Mouse (Mus musculus) cerebellum, adult 2 months (tissue): ENCODE measurements around the gene Tctn1. TPM values are rescaled to one million over a fixed set of nuclear protein-coding genes. Genes with fewer than 3 reads are reported as not detected.
"Not testable (repeated sequence)": the region's sequence is repeated elsewhere in the genome, so short reads cannot be mapped to it uniquely, and the experiment has no call there.

Source experiments
- DNase-seq, 2 experiments: peaks; one replicate each; pipeline ENCODE4 v3.0.0; 2021
- H3K27ac ChIP-seq: fragments of 200-500 bp; 2 replicates; pipeline ENCODE4 v1.5.1; 2012; ENCODE audit warnings: low read length, control low read depth, inconsistent platforms; ENCODE audit not compliant: insufficient read depth
- H3K27me3 ChIP-seq: fragments of 200-500 bp; 2 replicates; pipeline ENCODE4 v1.6.1; 2012; ENCODE audit warnings: inconsistent platforms, mild to moderate bottlenecking, low read length, moderate library complexity; ENCODE audit not compliant: control insufficient read depth, insufficient read depth
- H3K4me1 ChIP-seq: fragments of 200-500 bp; 2 replicates; pipeline ENCODE4 v1.6.1; 2011; ENCODE audit warnings: low read length; ENCODE audit not compliant: control insufficient read depth, insufficient read depth
- H3K4me3 ChIP-seq: fragments of 200-500 bp; replicated peaks from 2 replicates; pipeline ENCODE3; 2011; ENCODE audit warnings: mild to moderate bottlenecking, low read depth, low read length, control low read depth; ENCODE audit not compliant: insufficient read depth
- CTCF ChIP-seq: fragments of 200-500 bp; IDR thresholded peaks from 2 replicates; pipeline ENCODE4 v1.5.1; 2011; ENCODE audit warnings: low read depth, mild to moderate bottlenecking, control low read depth, low read length, moderate library complexity, borderline replicate concordance; ENCODE audit not compliant: insufficient read depth
- POLR2A ChIP-seq: fragments of 200-500 bp; IDR thresholded peaks from 2 replicates; pipeline ENCODE4 v1.6.1; 2011; ENCODE audit warnings: low read length, control low read depth, borderline replicate concordance; ENCODE audit not compliant: insufficient read depth
- WGBS: fragments of 180-500 bp; shearing (Covaris S2); methylation state at CpG from one replicate; pipeline ENCODE4 v1.1.7; 2018; 5-methylcytosine and 5-hydroxymethylcytosine counted together
- polyA plus RNA-seq: library from polyadenylated mRNA; depleted of rRNA; stranded (reverse); fragments of >200 nt; gene quantifications from 2 replicates; pipeline ENCODE4 v1.2.3, GENCODE M21; 2012

The Tctn1 gene
- polyA plus RNA-seq, 1 experiment = 29.2 TPM

- no peak for DNase-seq
- WGBS = 75% methylated on average over 18 of the region's 18 CpGs
- no peak overlapping the region for H3K27ac ChIP-seq
- H3K4me3 ChIP-seq = no peak overlapping the region
- TF ChIP-seq POLR2A (no peak), CTCF (no peak)
- H3K27me3 ChIP-seq = no peaks in the 10 kb centered on the region
- H3K4me1 ChIP-seq = no peaks in the 10 kb centered on the region; the same call in 1 of the 2 replicates
These were observed 44.3 kb downstream of the Tctn1 start for GRCm38 (mm10) chr5:122219655-122220629.

DNA sequence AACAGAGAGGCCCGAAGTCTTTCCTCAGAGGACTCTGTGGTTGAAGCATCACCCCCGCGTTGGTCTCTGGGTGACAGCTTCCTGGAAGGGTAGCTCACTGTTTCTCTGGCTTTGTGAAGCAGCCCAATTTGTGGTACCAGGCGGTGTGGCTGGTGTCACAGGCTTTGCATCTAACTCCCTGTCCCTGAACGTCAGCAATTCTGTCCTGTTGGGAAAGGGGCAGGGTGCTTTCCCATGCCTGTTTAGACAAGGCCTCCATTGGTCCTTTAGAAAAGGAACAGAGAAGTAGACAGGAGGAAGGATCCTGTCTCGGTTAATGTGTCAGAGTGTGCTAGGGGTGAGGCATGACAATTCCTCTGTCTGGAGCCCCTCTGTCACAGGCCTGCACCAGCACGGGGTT lies 45.3 kb downstream of the Tctn1 start:
- H3K27ac ChIP-seq = no peak overlapping the region
- TF ChIP-seq POLR2A (no peak), CTCF (no peak)
- WGBS = 85% methylated on average over 7 of the region's 7 CpGs

DNA sequence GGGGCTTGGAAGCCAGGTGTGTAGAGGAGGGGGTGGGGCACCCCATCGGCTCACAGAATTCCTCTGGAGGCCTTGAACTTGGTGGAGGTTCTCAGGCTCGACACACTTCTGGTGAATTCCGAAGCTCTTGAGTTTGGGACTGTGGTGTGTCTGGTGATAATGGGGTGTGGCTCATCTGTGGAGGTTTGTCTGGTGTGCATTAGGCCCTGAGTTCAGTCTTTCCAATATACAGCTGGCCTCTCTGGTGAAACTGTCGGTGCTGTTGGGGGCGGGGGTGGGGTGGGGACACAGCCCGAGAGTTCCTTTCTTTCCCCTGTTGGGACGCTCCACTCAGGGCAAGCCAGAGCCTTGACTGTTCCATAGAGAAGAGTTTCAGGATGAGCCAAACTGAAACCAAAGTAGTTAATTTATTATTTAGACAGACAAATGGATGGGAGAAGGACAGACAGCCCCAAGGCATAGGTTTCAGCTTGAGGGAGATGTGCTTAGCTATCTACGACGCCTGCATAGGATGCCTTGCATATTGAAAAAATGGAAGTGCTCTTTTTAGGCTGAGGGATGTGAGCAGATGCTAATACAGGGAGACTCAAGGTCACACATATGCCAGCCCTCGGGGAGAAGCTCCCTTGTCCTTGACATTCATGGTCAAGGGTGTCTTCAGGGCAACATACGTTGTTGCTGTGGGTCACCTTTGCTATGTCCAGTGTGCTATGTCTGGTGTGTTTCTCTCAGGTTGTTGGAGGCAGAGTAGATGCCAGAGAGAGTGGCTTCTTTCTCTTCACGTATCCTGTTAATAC lies 46.0 kb downstream of the Tctn1 start:
- WGBS = 92% methylated on average over 12 of the region's 12 CpGs

More for the DNA sequence above, 45.3 kb downstream of the Tctn1 start:
- H3K27me3 ChIP-seq = no peaks in the 10 kb centered on the region
- no peak for DNase-seq
- no peak overlapping the region for H3K4me3 ChIP-seq
- H3K4me1 ChIP-seq = no peaks in the 10 kb centered on the region; the same call in 1 of the 2 replicates

DNA sequence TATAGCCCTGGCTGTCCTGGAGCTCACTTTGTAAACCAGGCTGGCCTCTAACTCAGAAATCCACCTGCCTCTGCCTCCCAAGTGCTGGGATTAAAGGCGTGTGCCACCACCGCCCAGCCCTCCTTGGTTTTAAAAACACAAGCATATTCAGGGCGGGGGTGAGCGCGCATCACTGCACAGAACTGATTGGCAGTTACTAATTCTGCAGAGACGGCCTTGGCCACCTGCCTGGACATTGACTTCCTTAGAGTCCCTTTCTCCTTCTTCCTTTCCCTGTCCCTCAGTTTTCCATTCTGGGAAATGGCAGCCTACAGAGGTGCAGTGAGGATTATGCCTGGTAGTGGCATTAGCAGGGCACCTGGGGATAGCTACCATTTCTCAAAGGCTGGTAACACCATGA lies 46.6 kb downstream of the Tctn1 start:
- Histone ChIP-seq H3K4me3 (no peak overlapping the region), H3K27ac (no peak overlapping the region), H3K4me1 (no peaks in the 10 kb centered on the region; the same call in 1 of the 2 replicates), H3K27me3 (no peaks in the 10 kb centered on the region)
- DNase-seq = no peak
- no peak for TF ChIP-seq CTCF
- TF ChIP-seq POLR2A = no peak
- WGBS = 62% methylated on average over 6 of the region's 6 CpGs

More for the DNA sequence above, 46.0 kb downstream of the Tctn1 start:
- no peak for DNase-seq
- TF ChIP-seq POLR2A = no peak
- no peak for TF ChIP-seq CTCF
- Histone ChIP-seq H3K27me3 (no peaks in the 10 kb centered on the region), H3K4me1 (no peaks in the 10 kb centered on the region; the same call in 1 of the 2 replicates), H3K27ac (no peak overlapping the region), H3K4me3 (no peak overlapping the region)

- WGBS = 93% methylated on average over 6 of the region's 6 CpGs
- H3K4me3 ChIP-seq = no peak overlapping the region
- no peaks in the 10 kb centered on the region for H3K27me3 ChIP-seq
- H3K4me1 ChIP-seq = peaks cover 5% of the 10 kb centered on the region
- TF ChIP-seq POLR2A = no peak
- TF ChIP-seq CTCF = no peak
- no peak overlapping the region for H3K27ac ChIP-seq
- DNase-seq = no peak
These were observed 50.4 kb downstream of the Tctn1 start for GRCm38 (mm10) chr5:122213861-122214260.

DNA sequence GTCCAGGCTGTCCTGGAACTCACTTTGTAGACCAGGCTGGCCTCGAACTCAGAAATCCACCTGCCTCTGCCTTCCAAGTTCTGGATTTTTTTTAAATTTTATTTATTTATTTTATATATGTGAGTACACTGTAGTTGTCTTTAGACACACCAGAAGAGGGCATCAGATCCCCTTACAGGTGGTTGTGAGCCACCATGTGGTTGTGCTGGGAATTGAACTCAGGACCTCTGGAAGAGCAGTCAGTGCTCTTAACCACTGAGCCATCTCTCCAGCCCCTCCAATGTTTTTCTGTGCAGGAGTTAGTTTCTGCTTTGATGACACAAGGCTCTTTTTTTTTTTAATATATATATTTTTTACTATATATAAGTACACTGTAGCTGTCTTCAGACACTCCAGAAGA lies 51.4 kb downstream of the Tctn1 start:
- H3K27ac ChIP-seq, DNase-seq, H3K4me3 ChIP-seq, H3K27me3 ChIP-seq, H3K4me1 ChIP-seq: not testable (repeated sequence)
- 97% methylated on average over 1 of the region's 1 CpGs for WGBS

DNA sequence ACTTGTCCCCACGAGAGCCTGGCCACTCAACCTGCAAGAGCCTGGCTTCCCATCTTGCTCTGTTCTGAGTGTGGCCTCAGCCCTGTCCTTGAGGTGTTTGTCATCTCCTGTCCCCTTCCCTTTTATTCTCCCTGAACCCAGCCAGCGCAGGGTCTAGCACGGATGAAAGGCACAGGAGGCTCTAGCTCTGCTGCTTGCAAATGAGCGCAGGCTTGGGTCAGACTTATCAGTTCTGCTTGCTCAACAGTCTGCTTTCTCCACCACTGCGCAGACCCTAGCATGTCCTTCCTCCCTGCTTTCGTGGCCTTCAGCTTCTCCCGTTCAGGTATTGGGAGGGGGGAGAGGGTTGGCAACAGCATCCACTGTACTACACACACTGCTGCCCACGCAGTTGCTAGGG lies 52.1 kb downstream of the Tctn1 start:
- H3K4me1 ChIP-seq = peaks cover 5% of the 10 kb centered on the region
- H3K4me3 ChIP-seq = no peak overlapping the region
- whole genome bisulfite sequencing = 73% methylated on average over 8 of the region's 8 CpGs
- H3K27ac ChIP-seq = no peak overlapping the region
- no peak for DNase-seq
- TF ChIP-seq CTCF (no peak), POLR2A (no peak)
- no peaks in the 10 kb centered on the region for H3K27me3 ChIP-seq

- 94% methylated on average over 8 of the region's 8 CpGs for WGBS
- no peak for DNase-seq
- H3K27ac ChIP-seq = no peak overlapping the region
- no peak for TF ChIP-seq POLR2A
- no peak for TF ChIP-seq CTCF
- no peaks in the 10 kb centered on the region for H3K27me3 ChIP-seq
- no peak overlapping the region for H3K4me3 ChIP-seq
- peaks cover 5% of the 10 kb centered on the region for H3K4me1 ChIP-seq
These were observed 53.4 kb downstream of the Tctn1 start for GRCm38 (mm10) chr5:122210890-122211289.
